Mouse (Mus musculus) thymus, postnatal 4 days (tissue): ENCODE measurements at regions not wholly inside any gene's neighbourhood (a gene's known extent, or its start where the extent isn't known, plus 50 kb on each side); places are given as distances from the start of the nearest gene placed in this dataset.
A peak's percentile ranks its signal among the peaks of the same experiment; 100 is the strongest.
"Not testable (repeated sequence)": the region's sequence is repeated elsewhere in the genome, so short reads cannot be mapped to it uniquely, and the experiment has no call there.

Experiments used
- DNase-seq: peaks from one replicate; pipeline ENCODE4 v3.0.0; 2021

DNA sequence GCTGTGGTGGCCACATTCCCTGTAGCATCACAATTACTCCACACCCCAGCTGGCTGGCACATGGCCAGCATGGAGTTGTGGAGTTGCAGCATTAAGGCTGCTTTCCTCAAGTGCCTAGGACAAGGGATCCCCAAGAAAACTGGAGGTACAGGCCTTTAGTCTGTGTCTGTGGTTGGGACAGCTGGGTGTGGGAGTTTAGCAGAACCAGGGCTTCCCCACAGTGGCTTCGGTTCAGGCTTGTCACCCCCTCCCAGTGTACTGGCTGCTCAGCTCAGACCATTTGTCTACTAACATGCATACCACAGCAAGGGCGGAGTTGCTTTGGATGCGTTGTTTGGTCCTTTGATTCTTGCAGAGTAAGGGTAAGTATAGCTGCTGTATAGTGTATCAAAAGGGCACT, 79.1 kb upstream of the Neurl1b start:
- DNase-seq, result no peak

DNA sequence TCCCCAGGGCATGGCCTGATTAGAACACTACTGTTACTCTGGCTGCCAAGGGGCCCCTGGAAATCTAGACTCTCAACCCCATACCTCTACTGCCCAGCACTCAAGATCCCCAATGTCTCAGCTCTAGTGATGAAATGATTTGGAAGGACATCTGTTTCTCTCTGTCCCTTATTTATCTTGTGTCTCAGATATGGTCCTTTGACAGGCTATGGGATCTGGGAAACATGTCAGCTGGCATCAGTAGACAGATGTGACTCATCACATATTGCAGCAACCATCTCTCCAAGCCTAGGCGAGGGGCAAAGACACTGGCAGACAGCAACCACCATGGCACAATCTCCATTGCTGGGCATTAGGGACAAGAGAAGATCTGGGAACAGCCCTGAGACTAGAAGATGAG, 78.6 kb upstream of the Neurl1b start:
- DNase-seq, result no peak

DNA sequence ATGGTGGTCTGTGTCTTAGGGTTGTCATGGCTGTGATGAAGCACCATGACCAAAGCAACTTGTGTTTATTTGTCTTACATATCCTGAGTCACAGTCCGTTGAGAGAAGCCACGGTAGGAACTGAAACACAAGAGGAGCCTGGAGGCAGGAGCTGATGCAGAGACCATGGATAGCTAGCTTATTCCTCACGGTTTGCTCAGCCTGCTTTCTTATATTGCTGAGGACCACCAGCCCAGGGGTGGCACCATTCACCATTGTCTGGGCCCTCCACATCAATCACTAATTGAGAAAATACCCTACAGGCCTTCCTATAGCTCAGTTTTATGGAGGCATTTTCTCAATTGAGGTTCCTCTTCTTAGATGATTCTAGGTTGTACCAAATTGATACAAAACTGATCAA, 77.5 kb upstream of the Neurl1b start:
- DNase-seq, result no peak

GRCm38 (mm10) chr17:26345436-26345835, 69.2 kb upstream of the Neurl1b start:
- not testable (repeated sequence) for DNase-seq

DNA sequence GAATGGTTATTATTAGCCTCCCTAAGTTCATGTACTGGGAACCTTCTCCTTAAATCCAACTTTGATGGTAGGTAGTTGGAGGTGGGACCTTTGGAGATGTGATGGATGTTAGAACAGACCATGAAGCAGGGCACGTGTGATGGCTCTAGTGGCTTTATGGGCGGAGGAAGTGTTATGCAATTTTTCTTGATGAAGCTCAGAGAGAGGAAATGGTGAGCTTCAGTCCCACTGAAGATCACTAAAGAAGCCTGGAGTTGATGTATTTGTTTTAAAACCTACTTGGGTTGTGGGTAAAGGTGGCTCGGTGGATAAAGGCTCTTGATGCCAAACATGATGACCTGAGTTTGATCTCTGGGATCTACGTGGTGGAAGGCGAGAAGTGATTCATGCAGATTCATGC, 66.5 kb upstream of the Neurl1b start:
- no peak for DNase-seq

- no peak for DNase-seq
These were observed 64.9 kb upstream of the Neurl1b start for GRCm38 (mm10) chr17:26349741-26350140.

GRCm38 (mm10) chr17:26350216-26350615, 64.4 kb upstream of the Neurl1b start:
- DNase-seq, result no peak

DNA sequence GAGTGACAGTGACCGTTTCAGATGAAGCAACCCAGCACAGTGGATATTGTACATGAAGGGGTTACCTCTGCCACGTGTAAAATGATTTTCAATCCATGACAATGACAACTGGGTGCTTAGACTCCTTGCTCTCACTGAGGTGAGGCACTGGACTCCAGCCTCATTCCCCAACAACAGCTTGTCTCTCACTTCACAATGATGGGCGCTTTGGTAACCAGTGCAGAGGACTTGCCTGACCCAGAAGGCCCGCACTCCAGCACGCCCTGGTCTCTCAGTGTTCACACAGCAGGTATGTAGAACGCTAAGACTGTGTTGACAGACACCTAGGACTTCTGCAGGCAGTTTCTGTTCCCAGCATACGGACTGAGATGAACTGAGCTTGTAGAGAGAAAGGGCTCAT, 62.6 kb upstream of the Neurl1b start:
- DNase-seq, result no peak

DNA sequence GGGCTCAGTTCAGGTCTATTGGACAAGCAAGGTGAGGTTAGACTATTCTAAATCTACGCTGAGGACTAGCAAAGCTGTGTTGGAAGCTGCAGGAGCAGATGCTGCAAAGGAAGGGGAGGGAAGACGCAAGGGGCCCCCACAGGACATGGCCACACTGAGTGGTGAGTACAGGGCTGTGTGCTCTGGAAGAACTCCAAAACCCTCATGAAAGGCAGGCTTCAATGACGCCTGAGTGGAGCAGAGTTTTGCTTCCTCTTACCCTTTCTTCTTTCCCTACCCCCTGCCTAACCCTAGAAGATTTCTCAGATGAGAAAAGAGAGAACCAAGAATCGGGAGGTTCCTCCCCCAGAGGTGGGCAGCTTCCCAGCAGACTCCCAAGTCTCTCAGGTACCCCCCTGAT, 61.9 kb upstream of the Neurl1b start:
- no peak for DNase-seq

DNA sequence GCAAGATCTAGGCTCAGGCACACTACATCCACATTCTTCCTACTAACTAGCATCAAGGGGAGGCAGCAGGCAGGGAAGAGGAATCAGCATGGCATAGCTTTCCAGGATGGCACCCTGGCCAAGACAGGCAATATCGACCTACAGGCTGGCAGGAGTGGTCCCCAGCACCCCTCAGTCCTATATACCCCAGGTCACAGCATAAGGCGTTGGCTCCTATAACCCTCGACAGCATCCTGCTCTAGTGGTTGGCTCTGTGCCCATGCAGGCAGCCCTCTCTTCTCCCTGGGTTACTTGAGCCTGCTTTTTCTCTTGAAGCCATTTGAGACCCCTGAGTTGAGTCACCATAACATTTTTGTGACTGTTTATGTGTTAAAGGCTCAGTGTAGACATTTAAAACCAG, 60.2 kb upstream of the Neurl1b start:
- DNase-seq, result no peak

DNA sequence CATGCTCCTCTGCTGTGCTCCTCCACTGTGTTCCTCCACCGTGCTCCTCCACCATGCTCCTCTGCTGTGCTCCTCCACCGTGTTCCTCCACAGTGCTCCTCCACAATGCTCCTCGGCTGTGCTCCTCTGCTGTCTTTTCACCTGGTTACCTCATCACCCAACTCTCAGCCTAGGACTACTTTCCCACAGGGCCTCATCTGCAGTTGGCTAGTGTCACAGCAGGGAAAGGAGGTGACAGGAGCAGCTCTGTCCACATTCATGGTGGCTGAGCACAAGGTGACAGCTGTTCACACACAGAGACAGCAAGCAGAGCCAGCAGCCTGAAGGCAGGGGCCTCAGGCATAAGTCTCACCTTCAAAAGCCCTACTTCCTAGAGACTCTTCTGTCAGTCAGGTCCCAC, 59.3 kb upstream of the Neurl1b start:
- DNase-seq, result peak; percentile 37

DNA sequence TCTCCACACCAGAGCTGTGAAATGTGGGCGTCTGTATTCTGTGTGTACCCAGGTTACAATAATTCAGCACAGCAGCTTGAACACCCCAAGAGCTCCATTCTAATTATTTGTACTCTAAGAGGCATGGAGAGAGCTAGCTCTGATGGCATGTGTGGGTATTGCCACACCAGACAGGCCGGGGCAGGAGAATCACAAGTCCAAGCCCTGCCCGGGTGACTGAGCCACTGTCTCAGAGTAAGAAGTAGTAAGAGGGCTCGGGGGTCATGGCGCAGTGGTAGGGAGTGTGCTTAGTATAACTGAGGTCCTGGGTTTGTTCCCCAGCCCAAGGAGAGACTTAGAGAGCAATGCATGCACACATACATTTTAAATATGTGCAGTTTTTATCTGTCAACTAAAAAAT, 57.7 kb upstream of the Neurl1b start:
- DNase-seq, result no peak

DNA sequence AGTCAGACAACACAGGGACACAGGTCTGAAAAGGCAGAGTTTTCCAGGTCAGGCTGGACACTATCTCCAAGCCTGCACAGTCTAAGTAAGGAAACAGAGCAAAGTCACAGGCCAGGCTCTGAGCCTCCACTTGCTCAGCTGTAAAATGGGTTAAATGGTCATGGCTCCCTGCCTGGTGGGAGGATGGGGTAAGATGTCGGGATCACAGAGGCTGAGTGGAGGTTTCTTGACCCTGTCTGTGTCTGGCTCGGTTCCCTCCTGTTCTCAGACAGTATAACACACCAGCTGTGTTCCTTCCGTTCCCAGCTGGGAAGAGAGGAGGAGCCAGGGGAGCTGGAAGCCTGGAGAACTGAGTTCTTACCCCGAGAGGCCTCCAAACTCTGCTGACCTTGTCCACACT, 56.8 kb upstream of the Neurl1b start:
- DNase-seq, result no peak

DNA sequence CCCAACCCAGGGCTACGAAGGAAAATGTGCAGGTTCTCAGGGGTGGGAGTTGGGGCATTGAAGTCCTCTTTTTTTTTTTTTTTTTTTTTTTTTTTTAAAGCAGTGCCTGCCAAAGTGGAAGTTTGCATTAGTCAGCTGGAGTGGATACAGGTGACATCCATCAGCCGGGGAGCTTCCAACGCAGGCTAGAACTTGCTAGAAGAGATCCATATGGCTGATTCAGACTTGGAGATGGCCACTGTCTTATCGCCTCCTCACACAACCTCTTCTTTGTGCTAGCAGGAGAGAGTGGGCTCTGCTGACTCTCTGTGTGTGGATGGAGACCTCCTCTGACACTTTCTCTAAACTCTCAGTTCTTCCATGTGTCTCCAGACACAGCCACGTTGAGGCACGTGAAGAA, 53.9 kb upstream of the Neurl1b start:
- DNase-seq, result no peak

- peak; percentile 3 for DNase-seq
These were observed 53.2 kb upstream of the Neurl1b start for GRCm38 (mm10) chr17:26361420-26361819.

GRCm38 (mm10) chr17:26361992-26362391, 52.6 kb upstream of the Neurl1b start:
- peak; percentile 10 for DNase-seq

- DNase-seq, result peak; percentile 14
These were observed 51.9 kb upstream of the Neurl1b start for GRCm38 (mm10) chr17:26362586-26363361.

DNA sequence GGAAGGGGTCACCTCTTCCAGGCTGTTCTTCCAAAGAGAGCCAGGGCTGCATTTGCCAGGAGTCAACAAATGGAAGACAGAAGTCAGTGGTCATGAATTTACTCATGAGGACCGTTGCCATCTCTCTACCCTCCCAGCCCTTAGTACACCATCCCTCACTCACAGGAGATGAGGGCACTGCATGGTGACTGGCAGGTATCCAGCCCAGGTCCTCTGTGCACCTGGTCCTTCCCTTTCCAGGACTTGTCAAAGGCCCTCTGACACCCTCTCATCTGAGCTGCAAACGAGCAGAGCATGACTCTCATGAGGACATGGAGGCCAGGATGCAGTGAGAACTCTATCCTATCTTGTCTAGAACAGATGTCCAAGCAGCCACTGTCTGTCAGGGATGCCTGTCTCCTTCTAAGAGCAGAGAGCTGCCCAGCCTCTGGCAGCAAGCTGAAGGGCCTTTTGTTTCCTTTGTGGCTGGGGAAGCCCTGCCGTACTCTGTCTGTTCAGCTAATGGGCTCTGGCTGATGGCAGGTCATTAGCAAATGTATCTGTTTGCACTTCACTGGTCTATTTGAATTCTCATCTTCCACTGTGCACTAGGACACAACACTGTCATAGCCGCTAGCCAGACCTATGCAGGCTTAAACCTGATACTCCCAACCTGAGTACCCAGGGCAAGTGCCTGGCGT, 50.6 kb upstream of the Neurl1b start:
- peak; percentile 3 for DNase-seq
